Comparison of ENCODE assay signal across 32 mouse cellular contexts in genomic region chr5:73874770-73875169, GRCm38 (mm10).
DNase-seq lines count a peak whose midpoint lies in the region; ATAC-seq lines count a peak whose summit lies in the region.
"Had no signal": no experiment of that assay in that cellular context is flagged by ENCODE, and none has a peak within 500 bp of the region (broad histone marks: within the 10 kb centered on the region; RNA-seq: fewer than 3 reads in every experiment).

No protein-coding gene starts in this region.

- no peak overlapping the region for H3K4me2 ChIP-seq in forebrain, embryonic 15.5 days (replicated peaks)
- no peak overlapping the region for H3K4me2 ChIP-seq in forebrain, embryonic 12.5 days
- H3K4me2 ChIP-seq: embryonic facial prominence, embryonic 13.5 days; heart, embryonic 12.5 days; heart, embryonic 15.5 days; hindbrain, embryonic 14.5 days had no signal

- peak overlapping the region; percentile 23; the same call in 1 of the 2 replicates for H3K27ac ChIP-seq in forebrain, embryonic 15.5 days (replicated peaks)
- H3K27ac ChIP-seq in forebrain, embryonic 12.5 days = no peak overlapping the region
- H3K27ac ChIP-seq: embryonic facial prominence, embryonic 10.5 days; embryonic facial prominence, embryonic 13.5 days; heart, embryonic 15.5 days; hindbrain, embryonic 14.5 days; hindbrain, postnatal 0 days had no signal

- 0 out of 2 replicates have a peak, but pooled peaks cover 8% of the 10 kb centered on the region for H3K4me1 ChIP-seq in forebrain, embryonic 15.5 days
- H3K4me1 ChIP-seq in forebrain, embryonic 12.5 days = no peaks in the 10 kb centered on the region
- H3K4me1 ChIP-seq: embryonic facial prominence, embryonic 10.5 days had no signal

- H3K36me3 ChIP-seq in forebrain, embryonic 15.5 days = no peaks in the 10 kb centered on the region
- H3K36me3 ChIP-seq in forebrain, embryonic 12.5 days (replicated peaks) = no peaks in the 10 kb centered on the region
- H3K36me3 ChIP-seq: embryonic facial prominence, embryonic 10.5 days; embryonic facial prominence, embryonic 13.5 days; G1E; heart, embryonic 12.5 days; heart, embryonic 15.5 days had no signal

- ATAC-seq in forebrain, embryonic 15.5 days (replicated peaks) = no peak
- no peak for ATAC-seq in forebrain, embryonic 12.5 days (ENCODE audit: low FRiP score)
- peak; percentile 48; the same call in 1 of the 2 replicates for ATAC-seq in frontal cortex, adult (ENCODE audit: low TSS enrichment)
- ATAC-seq: hindbrain, postnatal 0 days; inflammation-experienced regulatory T-cells, adult 6 months; intestine, embryonic 16.5 days; Patski had no signal

- no peak overlapping the region for H3K4me3 ChIP-seq in forebrain, embryonic 15.5 days
- no peak overlapping the region for H3K4me3 ChIP-seq in forebrain, embryonic 12.5 days (replicated peaks)
- H3K4me3 ChIP-seq: embryonic facial prominence, embryonic 10.5 days; embryonic facial prominence, embryonic 13.5 days; erythroblast, embryonic 14.5 days; heart, embryonic 12.5 days; heart, embryonic 15.5 days had no signal

- no peak for DNase-seq in frontal cortex, postnatal 10 days (ENCODE audit: low spot score in 2 of 2)
- DNase-seq in right cerebral cortex, adult 18-20 months = peak; percentile 14
- DNase-seq in right cerebral cortex, postnatal 14 days = no peak
- DNase-seq in gastrocnemius, postnatal 25 days = no peak
- DNase-seq: adrenal gland, postnatal 10 days; adrenal gland, postnatal 36 days; B cell, adult 2 months; cerebellum, adult 11-12 months; cerebellum, adult 8-10 months; cerebellum, postnatal 10 days; cerebellum, postnatal 36 days; embryo, embryonic 11 days; gastrocnemius, postnatal 10 days; heart, adult 18-20 months; heart, postnatal 10 days; heart, postnatal 4 days; kidney, adult 18-20 months had no signal

- H3K9ac ChIP-seq in forebrain, embryonic 15.5 days (replicated peaks) = no peak overlapping the region
- no peak overlapping the region for H3K9ac ChIP-seq in forebrain, embryonic 12.5 days
- H3K9ac ChIP-seq: embryonic facial prominence, embryonic 13.5 days; heart, embryonic 12.5 days; heart, embryonic 15.5 days; hindbrain, embryonic 14.5 days had no signal

- H3K9me3 ChIP-seq in forebrain, embryonic 15.5 days = no peaks in the 10 kb centered on the region
- H3K9me3 ChIP-seq in forebrain, embryonic 12.5 days = no peaks in the 10 kb centered on the region
- H3K9me3 ChIP-seq: embryonic facial prominence, embryonic 10.5 days; embryonic facial prominence, embryonic 13.5 days; G1E; heart, embryonic 12.5 days; heart, embryonic 15.5 days had no signal

- H3K27me3 ChIP-seq in forebrain, embryonic 15.5 days = no peaks in the 10 kb centered on the region
- H3K27me3 ChIP-seq in forebrain, embryonic 12.5 days = no peaks in the 10 kb centered on the region
- H3K27me3 ChIP-seq: CH12.LX; embryonic facial prominence, embryonic 13.5 days; heart, embryonic 12.5 days; Patski had no signal

- WGBS in forebrain, embryonic 15.5 days = 67% methylated on average over 1 of the region's 1 CpGs
- WGBS in forebrain, embryonic 12.5 days = 86% methylated on average over 1 of the region's 1 CpGs
